Mouse (Mus musculus) midbrain, embryonic 14.5 days (tissue): ENCODE measurements at regions not wholly inside any gene's neighbourhood (a gene's known extent, or its start where the extent isn't known, plus 50 kb on each side); places are given as distances from the start of the nearest gene placed in this dataset.
A peak's percentile ranks its signal among the peaks of the same experiment; 100 is the strongest.

Experiments
- ATAC-seq: fragments of 200-750 bp; cut with Nextera tagmentation; 2 replicates; pipeline ENCODE4 v1.8.0; 2017; ENCODE audit warnings: moderate number of reproducible peaks, moderate library complexity; ENCODE audit not compliant: low FRiP score, low TSS enrichment
- DNase-seq: peaks from one replicate; pipeline ENCODE4 v3.0.0-alpha.2; 2015
- H3K27ac ChIP-seq: fragments of 300-500 bp; sonication (generic); replicated peaks from 2 replicates; pipeline ENCODE4 v1.5.1; 2014; ENCODE audit warnings: mild to moderate bottlenecking, low read depth, low read length, moderate library complexity
- H3K27me3 ChIP-seq: fragments of 300-500 bp; sonication (generic); 2 replicates; pipeline ENCODE4 v1.6.1; 2014; ENCODE audit warnings: low read length, control low read depth, mixed read lengths; ENCODE audit not compliant: control insufficient read depth, insufficient read depth
- H3K36me3 ChIP-seq: fragments of 300-500 bp; sonication (generic); 2 replicates; pipeline ENCODE4 v1.6.1; 2014; ENCODE audit warnings: low read length, control low read depth; ENCODE audit not compliant: control insufficient read depth, insufficient read depth
- H3K4me1 ChIP-seq: fragments of 300-500 bp; sonication (generic); 2 replicates; pipeline ENCODE4 v1.6.1; 2014; ENCODE audit warnings: mild to moderate bottlenecking, antibody characterized with exemption, low read length, control low read depth; ENCODE audit not compliant: control insufficient read depth, insufficient read depth
- H3K4me2 ChIP-seq: fragments of 300-500 bp; sonication (generic); 2 replicates; pipeline ENCODE4 v1.6.1; 2014; ENCODE audit warnings: mild to moderate bottlenecking, low read length, moderate library complexity
- H3K4me3 ChIP-seq: fragments of 300-500 bp; sonication (generic); replicated peaks from 2 replicates; pipeline ENCODE4 v1.5.1; 2014; ENCODE audit warnings: low read depth, low read length
- H3K9ac ChIP-seq: fragments of 300-500 bp; sonication (generic); replicated peaks from 2 replicates; pipeline ENCODE4 v1.6.1; 2014; ENCODE audit warnings: mild to moderate bottlenecking, low read length, moderate library complexity
- H3K9me3 ChIP-seq: fragments of 300-500 bp; sonication (generic); 2 replicates; pipeline ENCODE4 v1.6.1; 2016; ENCODE audit warnings: low read length, control low read depth, mixed read lengths; ENCODE audit not compliant: control insufficient read depth
- WGBS: fragments of 180-500 bp; shearing (Covaris S2); extraction: QIAGEN DNeasy Blood & Tissue Kit; methylation state at CpG from one replicate; pipeline ENCODE4 v1.1.7; 2014; 5-methylcytosine and 5-hydroxymethylcytosine counted together

DNA sequence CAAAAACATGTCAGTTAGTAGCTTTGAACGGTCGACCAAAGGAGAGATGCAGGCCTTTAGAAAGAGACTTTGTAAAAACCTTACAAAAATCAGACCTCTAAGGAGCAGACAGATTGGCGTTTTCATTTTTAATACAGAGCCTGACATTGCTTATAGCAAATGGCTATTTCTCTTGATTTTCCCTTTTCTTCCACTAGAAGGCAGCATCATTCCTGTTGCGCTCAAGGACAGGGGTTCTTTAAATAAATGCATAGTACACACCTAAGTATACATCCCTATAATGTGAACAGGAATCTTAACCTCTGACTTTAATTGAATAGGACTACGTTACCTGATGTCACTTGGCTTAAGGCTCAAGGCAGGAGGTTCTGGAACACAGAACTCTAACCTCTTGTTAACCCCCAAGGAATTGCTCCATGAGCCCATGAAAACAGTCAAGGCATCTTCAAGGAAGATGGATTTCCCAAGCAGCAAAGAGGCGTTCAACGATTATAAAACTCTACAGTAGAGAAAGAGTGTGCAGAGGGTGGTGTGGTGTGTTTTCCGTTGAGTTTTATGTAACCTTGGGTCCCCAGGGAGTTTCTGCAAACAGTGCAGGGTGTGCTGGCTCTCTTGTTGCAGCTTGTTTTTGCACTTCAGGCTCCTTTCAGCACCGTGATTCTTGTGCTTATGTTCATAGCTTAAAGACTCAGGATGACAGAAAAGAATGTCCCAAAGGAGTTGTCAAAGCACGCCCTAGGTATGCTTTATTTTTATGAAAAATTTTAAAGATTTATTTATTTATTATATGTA is 124.1 kb upstream of the Zfp648 start:
- Histone ChIP-seq H3K27ac (no peak overlapping the region), H3K36me3 (no peaks in the 10 kb centered on the region), H3K27me3 (no peaks in the 10 kb centered on the region), H3K4me3 (no peak overlapping the region), H3K9ac (no peak overlapping the region), H3K4me1 (no peaks in the 10 kb centered on the region), H3K4me2 (no peak overlapping the region), H3K9me3 (no peaks in the 10 kb centered on the region)
- 75% methylated on average over 10 of the region's 10 CpGs for WGBS
- ATAC-seq: no peak
- peak; percentile 25 for DNase-seq

- Histone ChIP-seq H3K36me3 (no peaks in the 10 kb centered on the region), H3K9me3 (no peaks in the 10 kb centered on the region), H3K9ac (no peak overlapping the region), H3K27me3 (no peaks in the 10 kb centered on the region), H3K27ac (no peak overlapping the region), H3K4me1 (no peaks in the 10 kb centered on the region), H3K4me2 (no peak overlapping the region), H3K4me3 (no peak overlapping the region)
- ATAC-seq: no peak
- 62% methylated on average over 10 of the region's 10 CpGs for WGBS
- no peak for DNase-seq
These were observed 120.2 kb upstream of the Zfp648 start for GRCm38 (mm10) chr1:154080505-154081380.

DNA sequence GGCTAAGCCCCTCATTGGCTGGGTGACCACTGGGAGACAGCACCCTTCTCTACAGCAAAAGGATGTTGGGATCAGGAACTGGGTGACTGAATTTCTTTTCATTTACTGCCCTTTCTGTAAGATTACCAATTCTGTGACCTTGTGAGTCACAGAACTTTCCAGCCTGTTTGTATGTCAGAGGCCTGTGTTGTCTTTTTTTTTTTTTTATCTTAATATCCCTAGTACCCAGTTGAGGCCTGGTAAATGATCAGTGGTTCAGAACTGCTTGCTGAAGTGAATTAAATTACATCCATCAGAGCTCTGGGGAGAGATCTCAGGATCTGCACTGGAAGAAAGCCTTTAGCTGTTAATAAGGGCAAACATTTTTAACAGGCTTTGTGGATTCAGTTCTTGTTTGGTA is 114.8 kb upstream of the Zfp648 start:
- no peak for DNase-seq
- H3K4me3 ChIP-seq: no peak overlapping the region
- no peaks in the 10 kb centered on the region for H3K36me3 ChIP-seq
- H3K27ac ChIP-seq: no peak overlapping the region
- no peak overlapping the region for H3K9ac ChIP-seq
- no peaks in the 10 kb centered on the region for H3K4me1 ChIP-seq
- no peaks in the 10 kb centered on the region for H3K9me3 ChIP-seq
- no peaks in the 10 kb centered on the region for H3K27me3 ChIP-seq
- ATAC-seq: no peak
- H3K4me2 ChIP-seq: no peak overlapping the region

- ATAC-seq: no peak
- no peak overlapping the region for H3K27ac ChIP-seq
- 96% methylated on average over 3 of the region's 3 CpGs for WGBS
- no peak overlapping the region for H3K9ac ChIP-seq
- no peak overlapping the region for H3K4me3 ChIP-seq
- no peaks in the 10 kb centered on the region for H3K9me3 ChIP-seq
- H3K27me3 ChIP-seq: no peaks in the 10 kb centered on the region
- H3K4me2 ChIP-seq: no peak overlapping the region
- H3K4me1 ChIP-seq: no peaks in the 10 kb centered on the region
- DNase-seq: no peak
- H3K36me3 ChIP-seq: no peaks in the 10 kb centered on the region
These were observed 111.2 kb upstream of the Zfp648 start for GRCm38 (mm10) chr1:154089815-154090214.

GRCm38 (mm10) chr1:154090521-154091490 is 110.2 kb upstream of the Zfp648 start:
- H3K27me3 ChIP-seq: no peaks in the 10 kb centered on the region
- WGBS: 66% methylated on average over 7 of the region's 7 CpGs
- ATAC-seq (no peak), DNase-seq (no peak)
- no peaks in the 10 kb centered on the region for H3K4me1 ChIP-seq
- H3K9me3 ChIP-seq: no peaks in the 10 kb centered on the region
- no peak overlapping the region for H3K27ac ChIP-seq
- no peak overlapping the region for H3K9ac ChIP-seq
- no peak overlapping the region for H3K4me3 ChIP-seq
- no peaks in the 10 kb centered on the region for H3K36me3 ChIP-seq
- H3K4me2 ChIP-seq: no peak overlapping the region

- Histone ChIP-seq H3K4me1 (no peaks in the 10 kb centered on the region), H3K27ac (no peak overlapping the region), H3K27me3 (no peaks in the 10 kb centered on the region), H3K9me3 (no peaks in the 10 kb centered on the region), H3K4me2 (no peak overlapping the region), H3K4me3 (no peak overlapping the region), H3K9ac (no peak overlapping the region), H3K36me3 (no peaks in the 10 kb centered on the region)
- ATAC-seq: no peak
- no peak for DNase-seq
- WGBS: 86% methylated on average over 4 of the region's 4 CpGs
These were observed 107.4 kb upstream of the Zfp648 start for GRCm38 (mm10) chr1:154093549-154093948.

GRCm38 (mm10) chr1:154094357-154094756 is 106.6 kb upstream of the Zfp648 start:
- no peak for DNase-seq
- H3K4me3 ChIP-seq: no peak overlapping the region
- no peaks in the 10 kb centered on the region for H3K27me3 ChIP-seq
- no peaks in the 10 kb centered on the region for H3K4me1 ChIP-seq
- WGBS: 84% methylated on average over 5 of the region's 5 CpGs
- H3K27ac ChIP-seq: no peak overlapping the region
- no peak overlapping the region for H3K4me2 ChIP-seq
- no peaks in the 10 kb centered on the region for H3K9me3 ChIP-seq
- no peak for ATAC-seq
- H3K9ac ChIP-seq: no peak overlapping the region
- no peaks in the 10 kb centered on the region for H3K36me3 ChIP-seq

DNA sequence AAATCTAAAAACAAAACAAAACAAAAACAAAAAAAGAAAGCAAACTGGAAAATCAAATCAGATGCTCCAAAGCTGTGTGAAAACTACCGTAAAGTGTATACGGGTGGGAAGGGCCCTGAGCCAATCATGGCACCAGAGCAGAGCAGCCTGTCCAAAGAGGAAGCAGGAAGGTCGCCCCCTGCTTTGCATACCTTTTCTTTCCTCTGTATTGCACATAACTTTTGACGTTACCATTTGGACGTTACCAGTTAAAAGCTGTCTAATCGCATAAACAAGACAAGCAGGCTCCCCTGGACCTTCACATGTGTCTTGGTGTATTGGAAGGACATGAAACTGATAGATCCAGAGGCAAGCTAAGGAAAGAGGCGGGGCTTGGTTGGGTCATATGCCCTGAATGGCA is 104.9 kb upstream of the Zfp648 start:
- WGBS: 92% methylated on average over 7 of the region's 7 CpGs
- no peak for ATAC-seq
- DNase-seq: no peak

More for the DNA sequence above, 104.9 kb upstream of the Zfp648 start:
- Histone ChIP-seq H3K4me1 (no peaks in the 10 kb centered on the region), H3K27ac (no peak overlapping the region), H3K27me3 (no peaks in the 10 kb centered on the region), H3K4me2 (no peak overlapping the region), H3K9me3 (no peaks in the 10 kb centered on the region), H3K4me3 (no peak overlapping the region), H3K36me3 (no peaks in the 10 kb centered on the region), H3K9ac (no peak overlapping the region)
